Mouse (Mus musculus): ENCODE results near the gene Slc9a1. TPM values are rescaled to one million over a fixed set of nuclear protein-coding genes. Genes with fewer than 3 reads are reported as not detected.

Slc9a1 gene
- total RNA-seq, 2 experiments from 2014 or later, result 8.0 to 9.1 TPM

Small RNAs within 50 kb of the gene (microRNA-seq; reads per million reads assigned to microRNA genes)
- gene Mir5122 (ENCODE audit: borderline replicate concordance in 2 of 2), result 2.1 to 5.2 reads per million in 2 experiments

Other genes with a start within 250 kb of the Slc9a1 start
- gene Wasf2, start 239.2 kb upstream of the Slc9a1 start, total RNA-seq (2021), result 10 to 100 TPM; 33.8 to 39.7 TPM
- not detected for gene Cd164l2, start 157.6 kb upstream of the Slc9a1 start, total RNA-seq (2021)
- not detected for gene Gpr3, start 157.2 kb upstream of the Slc9a1 start, total RNA-seq (2021)
- gene Map3k6, start 128.9 kb upstream of the Slc9a1 start, total RNA-seq (2021), result 10 to 100 TPM in 1 of 2 experiments, 1 to 10 TPM in 1; 5.8 to 12.5 TPM
- under 1 TPM; 0.29 to 0.36 TPM for gene Sytl1, start 106.6 kb upstream of the Slc9a1 start, total RNA-seq (2021)
- 10 to 100 TPM; 20.8 to 23.5 TPM for gene Tmem222, start 91.9 kb upstream of the Slc9a1 start, total RNA-seq (2021)
- 10 to 100 TPM; 76.3 to 85.0 TPM for gene Wdtc1, start 16.2 kb upstream of the Slc9a1 start, total RNA-seq (2021)
- 1 to 10 TPM in 1 of 2 experiments, under 1 TPM in 1; 0.38 to 1.2 TPM for gene Tent5b, start 110.4 kb downstream of the Slc9a1 start, total RNA-seq (2021)
- gene Trnp1, start 128.8 kb downstream of the Slc9a1 start, total RNA-seq (2021), result under 1 TPM; 0.77 to 0.96 TPM
- not detected for gene Kdf1, start 149.3 kb downstream of the Slc9a1 start, total RNA-seq (2021)
- 10 to 100 TPM; 40.3 to 44.7 TPM for gene Nudc, start 176.3 kb downstream of the Slc9a1 start, total RNA-seq (2021)
- not detected for gene Nr0b2, start 183.7 kb downstream of the Slc9a1 start, total RNA-seq (2021)
- 1 to 10 TPM; 2.1 to 3.6 TPM for gene Gpatch3, start 205.0 kb downstream of the Slc9a1 start, total RNA-seq (2021)
- 1 to 10 TPM; 4.6 to 4.9 TPM for gene Gpn2, start 214.7 kb downstream of the Slc9a1 start, total RNA-seq (2021)
- gene Sfn, start 232.5 kb downstream of the Slc9a1 start, total RNA-seq (2021), result 1 to 10 TPM; 1.1 to 1.2 TPM

Measured in gastrocnemius, postnatal 25 days (tissue).